ENCODE assay signal across 7 mouse cellular contexts in the genomic region with DNA sequence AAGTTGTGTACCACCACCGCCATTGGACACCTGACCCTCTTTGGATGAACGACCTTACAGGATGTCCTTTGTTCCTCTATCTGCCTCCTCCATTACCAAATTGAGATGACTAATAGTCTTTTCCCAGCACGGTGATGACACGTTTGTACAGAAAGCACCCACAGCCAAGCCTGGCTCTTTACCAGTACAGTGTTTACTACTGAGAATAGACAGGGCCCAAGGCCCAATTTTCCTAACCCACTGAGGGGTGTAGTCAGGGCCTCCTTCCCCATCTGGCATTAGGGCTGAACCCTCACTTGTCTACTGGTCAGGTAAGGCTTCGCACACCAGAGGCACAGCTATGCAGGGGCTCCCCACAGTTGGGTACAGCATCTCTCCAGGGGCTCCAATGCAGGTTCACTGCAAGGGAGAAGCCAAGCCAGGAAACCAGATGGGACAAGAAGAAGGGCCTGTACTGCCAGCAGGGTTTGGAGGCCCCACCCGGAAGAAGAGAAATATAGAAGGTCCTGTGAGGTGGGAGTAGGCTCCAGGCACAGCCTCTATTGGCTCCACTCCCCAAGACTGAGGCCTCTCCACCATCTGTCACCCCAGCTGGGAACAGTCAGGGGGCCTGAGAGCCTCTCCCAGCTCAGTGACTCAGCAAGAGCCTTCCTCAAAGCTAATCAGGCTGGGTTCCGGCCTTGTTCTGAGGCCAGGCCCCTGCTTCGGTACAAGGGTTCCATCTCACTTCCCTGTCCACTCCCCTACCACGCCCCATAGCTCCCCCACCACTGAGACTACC. TPM values are rescaled to one million over a fixed set of nuclear protein-coding genes. Genes with fewer than 3 reads are reported as not detected.
DNase-seq lines count a peak whose midpoint lies in the region; ATAC-seq and TF ChIP-seq lines count a peak whose summit lies in the region.

No protein-coding gene starts in this region.

- no peak overlapping the region for H3K4me2 ChIP-seq in heart, embryonic 16.5 days (ENCODE audit: low read depth, low read length)
- peak overlapping the region; percentile 55 for H3K4me2 ChIP-seq in liver, embryonic 15.5 days

- H3K27me3 ChIP-seq in heart, embryonic 16.5 days (ENCODE audit: control insufficient read depth, insufficient read depth, low read length) = no peaks in the 10 kb centered on the region
- H3K27me3 ChIP-seq in liver, embryonic 15.5 days = no peaks in the 10 kb centered on the region

- DNase-seq in MEL-GATA-1-ER (ENCODE audit: extremely low read depth, low read depth) = peak; percentile 94
- peak; percentile 99 for DNase-seq in brain, adult 2 months (ENCODE audit: low read depth, low spot score)
- peak; percentile 65 for DNase-seq in fibroblast of lung, adult 2 months (ENCODE audit: low read depth)
- peak; percentile 51 to 60 for DNase-seq in kidney, postnatal 36 days

- 31% methylated on average over 9 of the region's 9 CpGs for WGBS in heart, embryonic 16.5 days
- WGBS in liver, embryonic 15.5 days (ENCODE audit: insufficient replicate concordance) = 29% methylated on average over 9 of the region's 9 CpGs
- WGBS in olfactory bulb, adult 2 months = 49% methylated on average over 9 of the region's 9 CpGs

- TF ChIP-seq POLR2A in olfactory bulb, adult 2 months (IDR thresholded peaks at IDR 0.05; ENCODE audit: insufficient read depth, low read depth, low read length) = no peak

- peak overlapping the region; percentile 36; the same call in 1 of the 2 replicates for H3K9ac ChIP-seq in heart, embryonic 16.5 days (ENCODE audit: low read length)
- H3K9ac ChIP-seq in liver, embryonic 15.5 days = peak overlapping the region; percentile 41

- H3K4me1 ChIP-seq in heart, embryonic 16.5 days (ENCODE audit: control insufficient read depth, insufficient read depth, low read length) = peaks cover 17% of the 10 kb centered on the region
- peaks cover 55% of the 10 kb centered on the region for H3K4me1 ChIP-seq in liver, embryonic 15.5 days (replicated peaks)
- H3K4me1 ChIP-seq in olfactory bulb, adult 2 months (ENCODE audit: control insufficient read depth, insufficient read depth, low read length) = peaks cover 13% of the 10 kb centered on the region

- no peak for TF ChIP-seq CTCF in olfactory bulb, adult 2 months (IDR thresholded peaks at IDR 0.05; ENCODE audit: insufficient read depth, low read depth, low read length)

- no peak overlapping the region for H3K4me3 ChIP-seq in heart, embryonic 16.5 days (ENCODE audit: low read length)
- H3K4me3 ChIP-seq in liver, embryonic 15.5 days (replicated peaks) = peak overlapping the region; percentile 9; the same call in 1 of the 2 replicates
- H3K4me3 ChIP-seq in olfactory bulb, adult 2 months (ENCODE audit: insufficient read depth, low read depth, low read length) = no peak overlapping the region

- peaks cover 3% of the 10 kb centered on the region; the same call in 1 of the 2 replicates for H3K36me3 ChIP-seq in heart, embryonic 16.5 days (ENCODE audit: control insufficient read depth, insufficient read depth)
- H3K36me3 ChIP-seq in liver, embryonic 15.5 days (replicated peaks) = peaks cover 5% of the 10 kb centered on the region; the same call in 1 of the 2 replicates

- peak; percentile 80 for ATAC-seq in heart, embryonic 16.5 days (replicated peaks; ENCODE audit: extremely low read depth, insufficient read depth, low FRiP score)
- ATAC-seq in liver, embryonic 15.5 days (ENCODE audit: insufficient read depth) = peak; percentile 91

- no peaks in the 10 kb centered on the region for H3K9me3 ChIP-seq in heart, embryonic 16.5 days (replicated peaks; ENCODE audit: control insufficient read depth, low read length)
- no peaks in the 10 kb centered on the region for H3K9me3 ChIP-seq in liver, embryonic 15.5 days (replicated peaks)

- H3K27ac ChIP-seq in heart, embryonic 16.5 days (ENCODE audit: low read length) = peak overlapping the region; percentile 74
- peak overlapping the region; percentile 88 for H3K27ac ChIP-seq in liver, embryonic 15.5 days (replicated peaks)
- peak overlapping the region; percentile 89 for H3K27ac ChIP-seq in olfactory bulb, adult 2 months (ENCODE audit: insufficient read depth, low read depth, low read length)

RNA-seq across cellular contexts. Expression of a gene that starts 6.0 kb away (rescaled TPM):
- polyA plus RNA-seq in heart, embryonic 16.5 days (2015; fragmentation: Nextera tagmentation; extraction: Ambion mirVana) = 15.9 and 20.6 TPM in 2 replicates
- 9.2 TPM in 2 replicates for polyA plus RNA-seq in liver, embryonic 15.5 days (2015; fragmentation: Nextera tagmentation; extraction: Ambion mirVana)
- not detected in 2 replicates for polyA plus RNA-seq in olfactory bulb, adult 2 months (2012; ENCODE audit: insufficient read depth, insufficient read length, low replicate concordance, missing spikeins)

RNA-seq across cellular contexts. Expression of a gene that starts 7.9 kb away (rescaled TPM):
- polyA plus RNA-seq in heart, embryonic 16.5 days (2015; fragmentation: Nextera tagmentation; extraction: Ambion mirVana) = 0.75 TPM in 1 of 2 replicates, not detected in the other
- not detected in 2 replicates for polyA plus RNA-seq in liver, embryonic 15.5 days (2015; fragmentation: Nextera tagmentation; extraction: Ambion mirVana)
- polyA plus RNA-seq in olfactory bulb, adult 2 months (2012; ENCODE audit: insufficient read depth, insufficient read length, low replicate concordance, missing spikeins) = not detected in 2 replicates

RNA-seq across cellular contexts. Expression of a gene that starts 8.7 kb away (rescaled TPM):
- 61.0 and 78.5 TPM in 2 replicates for polyA plus RNA-seq in heart, embryonic 16.5 days (2015; fragmentation: Nextera tagmentation; extraction: Ambion mirVana)
- polyA plus RNA-seq in liver, embryonic 15.5 days (2015; fragmentation: Nextera tagmentation; extraction: Ambion mirVana) = 32.8 and 39.1 TPM in 2 replicates
- not detected in 2 replicates for polyA plus RNA-seq in olfactory bulb, adult 2 months (2012; ENCODE audit: insufficient read depth, insufficient read length, low replicate concordance, missing spikeins)

RNA-seq across cellular contexts. Expression of a gene that starts 12.5 kb away (rescaled TPM):
- polyA plus RNA-seq in heart, embryonic 16.5 days (2015; fragmentation: Nextera tagmentation; extraction: Ambion mirVana) = 15.4 and 38.5 TPM in 2 replicates
- polyA plus RNA-seq in liver, embryonic 15.5 days (2015; fragmentation: Nextera tagmentation; extraction: Ambion mirVana) = 3.6 and 4.0 TPM in 2 replicates
- polyA plus RNA-seq in olfactory bulb, adult 2 months (2012; ENCODE audit: insufficient read depth, insufficient read length, low replicate concordance, missing spikeins) = not detected in 2 replicates

RNA-seq across cellular contexts. Expression of a gene that starts 12.6 kb away (rescaled TPM):
- polyA plus RNA-seq in heart, embryonic 16.5 days (2015; fragmentation: Nextera tagmentation; extraction: Ambion mirVana) = 1.6 and 2.4 TPM in 2 replicates
- 0.13 and 0.56 TPM in 2 replicates for polyA plus RNA-seq in liver, embryonic 15.5 days (2015; fragmentation: Nextera tagmentation; extraction: Ambion mirVana)
- not detected in 2 replicates for polyA plus RNA-seq in olfactory bulb, adult 2 months (2012; ENCODE audit: insufficient read depth, insufficient read length, low replicate concordance, missing spikeins)

Comparison
In these comparisons a context has a peak if more than half of its experiments do, and no peak if none do; other contexts are left out.
1. RNA of a gene that starts 6.0 kb away (polyA plus RNA-seq): 15.9 to 20.6 TPM in heart, embryonic 16.5 days and 9.2 TPM in liver, embryonic 15.5 days; not detected in olfactory bulb, adult 2 months; every median in the first group is over 10 times any median in the second.
2. Peak in every context shown above with its lines, with median percentiles within 50 percentile points of each other: DNase-seq and H3K27ac ChIP-seq.